Mouse (Mus musculus): ENCODE data around the gene Th. TPM values are rescaled to one million over a fixed set of nuclear protein-coding genes. Genes with fewer than 3 reads are reported as not detected.

The Th gene
- 0.02 and 0.04 TPM in 2 replicates for polyA plus RNA-seq (2012; rRNA removed)

GRCm38 (mm10) chr7:142931028-142931427 lies at the start of gene Th:
TSS of gene Th (minus strand) at chr7:142931128.

GRCm38 (mm10) chr7:142968809-142969511 lies 38.0 kb upstream of the Th start, which contains the start of gene Ascl2:
TSS of gene Ascl2 (minus strand) at chr7:142969264.

Other genes with a start within 250 kb of the Th start
- 3.0 TPM in 1 of 2 replicates, not detected in the other for gene Ins2, start 187.7 kb downstream of the Th start, polyA plus RNA-seq (2012; rRNA removed)
- gene Ascl2, start 38.1 kb upstream of the Th start, polyA plus RNA-seq (2012; rRNA removed), result 0.14 and 0.26 TPM in 2 replicates
- 19.7 and 22.4 TPM in 2 replicates for gene Tspan32, start 73.9 kb upstream of the Th start, polyA plus RNA-seq (2012; rRNA removed)
- gene Cd81, start 121.6 kb upstream of the Th start, polyA plus RNA-seq (2012; rRNA removed), result 105 and 109 TPM in 2 replicates
- gene Tssc4, start 138.1 kb upstream of the Th start, polyA plus RNA-seq (2012; rRNA removed), result 31.5 and 31.9 TPM in 2 replicates
- 0.28 and 0.34 TPM in 2 replicates for gene Trpm5, start 163.5 kb upstream of the Th start, polyA plus RNA-seq (2012; rRNA removed)
- gene Kcnq1, start 175.2 kb upstream of the Th start, polyA plus RNA-seq (2012; rRNA removed), result 0.44 and 1.0 TPM in 2 replicates

Data from liver, embryonic 18 days (tissue).